Mouse (Mus musculus): ENCODE measurements around the gene Hint2.

DNA sequence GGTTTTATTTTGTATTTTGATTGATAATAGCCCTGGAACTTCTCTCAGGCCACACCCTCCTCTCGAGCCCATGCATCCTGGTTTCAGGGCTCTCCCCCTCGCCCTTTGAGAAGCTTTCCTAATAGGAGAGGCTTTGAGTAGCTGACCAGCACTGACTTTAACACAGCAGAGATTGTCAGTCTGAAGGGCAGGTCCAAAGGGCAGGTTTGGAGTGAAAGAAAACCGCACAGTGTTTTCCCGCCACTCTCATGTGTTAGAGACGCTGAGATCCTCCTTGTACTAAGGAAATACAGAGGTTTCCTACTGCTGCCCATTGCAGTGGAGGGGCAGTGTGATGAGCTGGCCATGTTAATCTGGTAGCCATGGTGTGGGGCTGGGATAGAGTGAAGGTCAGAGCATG, 18.7 kb upstream of the Hint2 start:
- TF ChIP-seq CTCF (IDR thresholded peaks at IDR 0.05; ENCODE audit: low read depth, low read length) (no peak), EP300 (IDR thresholded peaks at IDR 0.05; ENCODE audit: insufficient read depth, low read depth, low read length) (no peak)
